Mouse (Mus musculus) lung, postnatal 0 days (tissue): ENCODE measurements around the gene Slc9a1.

Source experiments
- CTCF ChIP-seq: IDR thresholded peaks from 2 replicates; pipeline ENCODE4 v1.5.1; 2016; ENCODE audit warnings: antibody characterized with exemption, mild to moderate bottlenecking
- EP300 ChIP-seq: IDR thresholded peaks from 2 replicates; pipeline ENCODE4 v1.6.1; 2016; ENCODE audit warnings: antibody characterized with exemption, mild to moderate bottlenecking, control low read depth

DNA sequence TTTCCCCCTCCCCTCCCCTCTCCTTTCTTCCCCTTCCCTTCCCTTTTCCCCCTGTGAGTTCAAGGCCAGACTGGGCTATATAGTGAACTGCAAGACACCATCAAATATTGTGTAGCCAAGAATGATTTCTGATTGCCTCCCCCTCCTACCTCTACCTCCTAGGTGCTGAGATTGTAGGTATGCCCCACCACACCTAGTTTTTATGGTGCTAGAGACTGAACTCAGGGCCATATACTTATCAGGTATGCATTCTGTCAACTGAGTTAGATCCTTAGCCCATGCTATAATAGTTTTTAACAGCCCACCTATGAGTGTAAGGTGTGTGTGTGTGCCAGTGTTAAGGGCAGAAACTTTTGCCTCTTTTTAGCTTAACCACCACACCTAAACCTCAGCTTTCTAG lies 17.5 kb downstream of the Slc9a1 start:
- no peak for TF ChIP-seq CTCF
- TF ChIP-seq EP300 = no peak
